Mouse (Mus musculus) stomach, postnatal 0 days (tissue): ENCODE data around the gene Kif1b.

Experiments
- CTCF ChIP-seq: IDR thresholded peaks from 2 replicates; pipeline ENCODE4 v1.5.1; 2016; ENCODE audit warnings: antibody characterized with exemption, low read depth, mild to moderate bottlenecking, moderate library complexity
- EP300 ChIP-seq: optimal IDR thresholded peaks from 2 replicates; pipeline ENCODE3; 2016; ENCODE audit warnings: antibody characterized with exemption

DNA sequence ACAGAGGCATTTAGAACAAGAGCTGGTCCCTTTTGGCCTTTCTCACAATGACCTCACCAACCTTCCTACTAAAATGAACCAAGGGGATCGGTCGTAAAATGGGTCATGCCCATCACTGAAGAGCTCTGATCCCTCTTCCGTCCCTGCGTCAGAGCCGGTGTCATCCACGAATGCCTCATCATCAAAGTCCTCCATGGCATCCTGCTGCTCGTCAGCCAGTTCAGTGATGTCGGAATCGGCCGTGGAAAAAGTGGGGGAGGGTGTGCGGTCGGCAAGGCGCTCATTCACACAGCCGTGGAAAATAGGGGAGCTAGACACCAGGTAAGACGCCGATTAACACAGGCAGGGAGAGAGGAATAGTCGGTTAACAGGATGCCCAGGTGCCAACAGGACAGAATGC, 87.0 kb downstream of the Kif1b start:
- TF ChIP-seq CTCF (no peak), EP300 (no peak)
